Mouse (Mus musculus) lung, embryonic 14.5 days (tissue): ENCODE measurements around the gene Usp24. TPM values are rescaled to one million over a fixed set of nuclear protein-coding genes. Genes with fewer than 3 reads are reported as not detected.

ENCODE experiments used
- ATAC-seq: fragments of 200-750 bp; cut with Nextera tagmentation; 2 replicates; pipeline ENCODE4 v1.8.0; 2017; ENCODE audit warnings: mild to moderate bottlenecking, moderate TSS enrichment, moderate library complexity; ENCODE audit not compliant: insufficient read depth
- DNase-seq: peaks from one replicate; pipeline ENCODE4 v3.0.0-alpha.2; 2015
- H3K27ac ChIP-seq: fragments of 300-500 bp; sonication (generic); 2 replicates; pipeline ENCODE4 v1.5.1; 2014; ENCODE audit warnings: low read depth, mild to moderate bottlenecking, moderate library complexity
- H3K27me3 ChIP-seq: fragments of 300-500 bp; sonication (generic); 2 replicates; pipeline ENCODE4 v1.6.1; 2014; ENCODE audit warnings: low read length, control low read depth; ENCODE audit not compliant: insufficient read depth
- H3K36me3 ChIP-seq: fragments of 300-500 bp; sonication (generic); 2 replicates; pipeline ENCODE4 v1.6.1; 2014; ENCODE audit warnings: control low read depth; ENCODE audit not compliant: insufficient read depth
- H3K4me1 ChIP-seq: fragments of 300-500 bp; sonication (generic); 2 replicates; pipeline ENCODE4 v1.6.1; 2014; ENCODE audit warnings: antibody characterized with exemption, control low read depth; ENCODE audit not compliant: insufficient read depth
- H3K4me2 ChIP-seq: fragments of 300-500 bp; sonication (generic); 2 replicates; pipeline ENCODE4 v1.6.1; 2014; ENCODE audit warnings: mild to moderate bottlenecking
- H3K4me3 ChIP-seq: fragments of 300-500 bp; sonication (generic); 2 replicates; pipeline ENCODE4 v1.5.1; 2014; ENCODE audit warnings: low read depth, low read length
- H3K9ac ChIP-seq: fragments of 300-500 bp; sonication (generic); 2 replicates; pipeline ENCODE4 v1.6.1; 2014
- H3K9me3 ChIP-seq: fragments of 300-500 bp; sonication (generic); 2 replicates; pipeline ENCODE4 v1.6.1; 2016; ENCODE audit warnings: low read depth, low read length, control low read depth
- CTCF ChIP-seq: IDR thresholded peaks from 2 replicates; pipeline ENCODE4 v1.5.1; 2016; ENCODE audit warnings: antibody characterized with exemption, low read depth
- WGBS: fragments of 180-500 bp; shearing (Covaris S2); extraction: QIAGEN DNeasy Blood & Tissue Kit; methylation state at CpG from one replicate; pipeline ENCODE4 v1.1.7; 2014; 5-methylcytosine and 5-hydroxymethylcytosine counted together
- polyA plus RNA-seq: library from polyadenylated mRNA; unstranded; fragments of >200 nt; fragmentation: Nextera tagmentation; extraction: Ambion mirVana; gene quantifications from 2 replicates; pipeline ENCODE4 v1.2.1, GENCODE M21; 2014

Gene Usp24
- polyA plus RNA-seq, 1 experiment from 2014 or later, result 12.6 TPM

- 90% methylated on average over 5 of the region's 5 CpGs for WGBS
- Histone ChIP-seq H3K4me1 (no peaks in the 10 kb centered on the region), H3K9ac (no peak overlapping the region), H3K27me3 (no peaks in the 10 kb centered on the region), H3K4me3 (no peak overlapping the region), H3K36me3 (peaks cover 82% of the 10 kb centered on the region), H3K27ac (no peak overlapping the region), H3K9me3 (no peaks in the 10 kb centered on the region), H3K4me2 (no peak overlapping the region)
- no peak for DNase-seq
- TF ChIP-seq CTCF, result no peak
- ATAC-seq, result no peak
These were observed 122.8 kb downstream of the Usp24 start for GRCm38 (mm10) chr4:106438763-106439162.

- H3K4me3 ChIP-seq, result no peak overlapping the region
- H3K9ac ChIP-seq, result no peak overlapping the region
- no peaks in the 10 kb centered on the region for H3K4me1 ChIP-seq
- H3K9me3 ChIP-seq, result no peaks in the 10 kb centered on the region
- ATAC-seq, result no peak
- 81% methylated on average over 6 of the region's 6 CpGs for WGBS
- H3K27ac ChIP-seq, result no peak overlapping the region
- no peak for TF ChIP-seq CTCF
- H3K4me2 ChIP-seq, result no peak overlapping the region
- H3K27me3 ChIP-seq, result no peaks in the 10 kb centered on the region
- H3K36me3 ChIP-seq, result peaks cover 40% of the 10 kb centered on the region
- no peak for DNase-seq
These were observed 127.2 kb downstream of the Usp24 start for GRCm38 (mm10) chr4:106443182-106443581.

- Histone ChIP-seq H3K36me3 (no peaks in the 10 kb centered on the region), H3K27ac (no peak overlapping the region), H3K4me3 (no peak overlapping the region), H3K27me3 (no peaks in the 10 kb centered on the region), H3K4me1 (no peaks in the 10 kb centered on the region), H3K9me3 (no peaks in the 10 kb centered on the region), H3K9ac (no peak overlapping the region), H3K4me2 (no peak overlapping the region)
- ATAC-seq (no peak), DNase-seq (no peak)
- WGBS, result 80% methylated on average over 8 of the region's 8 CpGs
- no peak for TF ChIP-seq CTCF
These were observed 133.3 kb downstream of the Usp24 start for GRCm38 (mm10) chr4:106449306-106449705.

GRCm38 (mm10) chr4:106452401-106452800 is 136.4 kb downstream of the Usp24 start:
- Histone ChIP-seq H3K9me3 (no peaks in the 10 kb centered on the region), H3K4me2 (no peak overlapping the region), H3K9ac (no peak overlapping the region), H3K36me3 (no peaks in the 10 kb centered on the region), H3K27me3 (no peaks in the 10 kb centered on the region), H3K4me3 (no peak overlapping the region), H3K27ac (no peak overlapping the region), H3K4me1 (no peaks in the 10 kb centered on the region)
- no peak for ATAC-seq
- DNase-seq, result no peak
- TF ChIP-seq CTCF, result no peak
- WGBS, result 49% methylated on average over 7 of the region's 7 CpGs

GRCm38 (mm10) chr4:106453108-106453507 is 137.1 kb downstream of the Usp24 start:
- WGBS, result 85% methylated on average over 5 of the region's 5 CpGs
- no peak for TF ChIP-seq CTCF
- DNase-seq, result no peak
- H3K36me3 ChIP-seq, result no peaks in the 10 kb centered on the region
- no peak for ATAC-seq
- H3K9ac ChIP-seq, result no peak overlapping the region
- H3K4me3 ChIP-seq, result no peak overlapping the region
- no peak overlapping the region for H3K27ac ChIP-seq
- no peak overlapping the region for H3K4me2 ChIP-seq
- no peaks in the 10 kb centered on the region for H3K9me3 ChIP-seq
- H3K4me1 ChIP-seq, result no peaks in the 10 kb centered on the region
- H3K27me3 ChIP-seq, result no peaks in the 10 kb centered on the region

GRCm38 (mm10) chr4:106453516-106453915 is 137.5 kb downstream of the Usp24 start:
- Histone ChIP-seq H3K4me3 (no peak overlapping the region), H3K9ac (no peak overlapping the region), H3K9me3 (no peaks in the 10 kb centered on the region), H3K4me1 (no peaks in the 10 kb centered on the region), H3K27me3 (no peaks in the 10 kb centered on the region), H3K27ac (no peak overlapping the region), H3K4me2 (no peak overlapping the region), H3K36me3 (no peaks in the 10 kb centered on the region)
- ATAC-seq (no peak), DNase-seq (no peak)
- no peak for TF ChIP-seq CTCF
- 79% methylated on average over 4 of the region's 4 CpGs for WGBS

GRCm38 (mm10) chr4:106454541-106454940 is 138.5 kb downstream of the Usp24 start:
- no peak overlapping the region for H3K9ac ChIP-seq
- WGBS, result 92% methylated on average over 7 of the region's 7 CpGs
- no peaks in the 10 kb centered on the region for H3K4me1 ChIP-seq
- no peak for TF ChIP-seq CTCF
- no peak for ATAC-seq
- no peak overlapping the region for H3K4me3 ChIP-seq
- H3K36me3 ChIP-seq, result no peaks in the 10 kb centered on the region
- H3K27me3 ChIP-seq, result no peaks in the 10 kb centered on the region
- no peak overlapping the region for H3K27ac ChIP-seq
- no peaks in the 10 kb centered on the region for H3K9me3 ChIP-seq
- H3K4me2 ChIP-seq, result no peak overlapping the region
- DNase-seq, result no peak

GRCm38 (mm10) chr4:106462016-106462415 is 146.0 kb downstream of the Usp24 start:
- Histone ChIP-seq H3K36me3 (no peaks in the 10 kb centered on the region), H3K4me2 (no peak overlapping the region), H3K4me1 (no peaks in the 10 kb centered on the region), H3K9ac (no peak overlapping the region), H3K9me3 (no peaks in the 10 kb centered on the region), H3K27ac (no peak overlapping the region), H3K27me3 (peaks cover 27% of the 10 kb centered on the region), H3K4me3 (no peak overlapping the region)
- DNase-seq (no peak), ATAC-seq (no peak)
- no peak for TF ChIP-seq CTCF
- WGBS, result 67% methylated on average over 9 of the region's 9 CpGs
